Mouse (Mus musculus) testis, adult 2 months (tissue): ENCODE results near the gene Kptn.

ENCODE experiments used
- CTCF ChIP-seq: fragments of 200-500 bp; IDR thresholded peaks from 2 replicates; pipeline ENCODE4 v1.5.1; 2012; ENCODE audit warnings: low read depth, mild to moderate bottlenecking, inconsistent platforms, low read length, moderate library complexity; ENCODE audit not compliant: control insufficient read depth, insufficient read depth, insufficient replicate concordance
- POLR2A ChIP-seq: fragments of 200-500 bp; IDR thresholded peaks from 2 replicates; pipeline ENCODE4 v1.6.1; 2012; ENCODE audit warnings: low read depth, mild to moderate bottlenecking, inconsistent platforms, low read length, moderate library complexity; ENCODE audit not compliant: control insufficient read depth

- TF ChIP-seq POLR2A (no peak), CTCF (no peak)
Measured at GRCm38 (mm10) chr7:16083361-16083760, 36.3 kb upstream of the Kptn start.
